Mouse (Mus musculus) spleen, postnatal 4 days (tissue): ENCODE results near the gene Hils1.

Experiments
- DNase-seq, 2 experiments: peaks; one replicate each; pipeline ENCODE4 v3.0.0; 2022; ENCODE audit warnings: low spot score in 2 of 2

The Hils1 gene

GRCm38 (mm10) chr11:94988780-94989561 lies 21.6 kb downstream of the Hils1 start:
- DNase-seq = peak in 1 of 2 experiments; percentile 62

GRCm38 (mm10) chr11:94989562-94990017 lies 22.2 kb downstream of the Hils1 start:
- DNase-seq = peak; percentile 78 to 85

GRCm38 (mm10) chr11:94990102-94990748 lies 22.8 kb downstream of the Hils1 start:
- DNase-seq = no peak

- DNase-seq = peak; percentile 95 to 98
These were observed 23.6 kb downstream of the Hils1 start, which contains the start of gene Ppp1r9b for GRCm38 (mm10) chr11:94990749-94991577. TSS of gene Ppp1r9b (plus strand) at chr11:94991035.

GRCm38 (mm10) chr11:94991641-94992479 lies 24.5 kb downstream of the Hils1 start:
- peak; percentile 67 to 87 for DNase-seq

- peak in 1 of 2 experiments; percentile 44 for DNase-seq
These were observed 25.0 kb downstream of the Hils1 start for GRCm38 (mm10) chr11:94992480-94992753.

- DNase-seq = peak; percentile 64 to 76
These were observed 25.6 kb downstream of the Hils1 start for GRCm38 (mm10) chr11:94992754-94993606.

- DNase-seq = no peak
These were observed 26.9 kb downstream of the Hils1 start for GRCm38 (mm10) chr11:94994208-94994814.

GRCm38 (mm10) chr11:94994947-94995772 lies 27.8 kb downstream of the Hils1 start:
- DNase-seq = peak in 1 of 2 experiments; percentile 20

GRCm38 (mm10) chr11:94996101-94996500 lies 28.7 kb downstream of the Hils1 start:
- no peak for DNase-seq

- DNase-seq = no peak
These were observed 29.6 kb downstream of the Hils1 start for GRCm38 (mm10) chr11:94996984-94997383.

- DNase-seq = peak; percentile 74 to 77
These were observed 30.2 kb downstream of the Hils1 start for GRCm38 (mm10) chr11:94997596-94997995.

GRCm38 (mm10) chr11:94998041-94998531 lies 30.7 kb downstream of the Hils1 start:
- peak; percentile 53 to 74 for DNase-seq

- no peak for DNase-seq
These were observed 32.7 kb downstream of the Hils1 start for GRCm38 (mm10) chr11:95000128-95000527.

- peak; percentile 48 to 73 for DNase-seq
These were observed 33.2 kb downstream of the Hils1 start for GRCm38 (mm10) chr11:95000548-95000947.

GRCm38 (mm10) chr11:95001058-95001457 lies 33.7 kb downstream of the Hils1 start:
- peak; percentile 78 to 88 for DNase-seq

GRCm38 (mm10) chr11:95001584-95002347 lies 34.4 kb downstream of the Hils1 start:
- DNase-seq = no peak

- no peak for DNase-seq
These were observed 35.3 kb downstream of the Hils1 start for GRCm38 (mm10) chr11:95002705-95003104.
